Mouse (Mus musculus): ENCODE measurements around the gene Trmt11. TPM values are rescaled to one million over a fixed set of nuclear protein-coding genes. Genes with fewer than 3 reads are reported as not detected.

The Trmt11 gene
- polyA plus RNA-seq, 1 experiment: 8.7 TPM

DNA sequence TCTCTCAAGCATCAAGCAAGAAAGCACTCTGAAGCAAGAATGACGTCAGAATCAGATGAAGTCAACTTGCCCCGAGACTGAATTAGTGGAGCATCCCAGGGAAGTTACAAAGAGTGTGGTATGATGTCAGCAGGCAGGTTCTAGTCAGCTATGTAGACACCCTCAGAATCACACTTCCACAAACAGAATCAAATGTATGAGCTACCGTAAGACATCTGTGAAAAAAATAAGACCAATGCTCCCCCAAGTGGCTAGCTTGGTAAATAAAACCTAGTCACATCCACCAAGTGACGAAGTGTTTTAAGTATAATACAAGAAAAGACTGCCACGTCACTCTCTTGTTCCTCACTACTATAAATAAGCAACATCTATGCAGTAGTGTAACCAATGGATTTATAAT is 13.5 kb downstream of the Trmt11 start:
- WGBS: 62% methylated on average over 5 of the region's 5 CpGs
- Histone ChIP-seq H3K4me1 (ENCODE audit: control insufficient read depth, insufficient read depth, low read length) (no peaks in the 10 kb centered on the region), H3K27ac (ENCODE audit: control insufficient read depth, insufficient read depth, low read depth, low read length, poor library complexity) (no peak overlapping the region), H3K4me3 (replicated peaks; ENCODE audit: control insufficient read depth, low read depth, low read length) (no peak overlapping the region)
- TF ChIP-seq CTCF (IDR thresholded peaks at IDR 0.05; ENCODE audit: control insufficient read depth, insufficient read depth, low read length) (no peak), POLR2A (IDR thresholded peaks at IDR 0.05; ENCODE audit: borderline replicate concordance, control insufficient read depth, low read depth, low read length) (no peak)

GRCm38 (mm10) chr10:30585691-30586090 is 14.9 kb downstream of the Trmt11 start:
- TF ChIP-seq POLR2A (IDR thresholded peaks at IDR 0.05; ENCODE audit: borderline replicate concordance, control insufficient read depth, low read depth, low read length): no peak
- no peak for TF ChIP-seq CTCF (IDR thresholded peaks at IDR 0.05; ENCODE audit: control insufficient read depth, insufficient read depth, low read length)
- H3K4me1 ChIP-seq (ENCODE audit: control insufficient read depth, insufficient read depth, low read length): no peaks in the 10 kb centered on the region
- 80% methylated on average over 1 of the region's 1 CpGs for WGBS
- no peak overlapping the region for H3K4me3 ChIP-seq (replicated peaks; ENCODE audit: control insufficient read depth, low read depth, low read length)
- H3K27ac ChIP-seq (ENCODE audit: control insufficient read depth, insufficient read depth, low read depth, low read length, poor library complexity): no peak overlapping the region

GRCm38 (mm10) chr10:30577670-30578280 is 22.8 kb downstream of the Trmt11 start:
- Histone ChIP-seq H3K4me1 (ENCODE audit: control insufficient read depth, insufficient read depth, low read length) (no peaks in the 10 kb centered on the region), H3K4me3 (replicated peaks; ENCODE audit: control insufficient read depth, low read depth, low read length) (no peak overlapping the region), H3K27ac (ENCODE audit: control insufficient read depth, insufficient read depth, low read depth, low read length, poor library complexity) (no peak overlapping the region)
- WGBS: 77% methylated on average over 5 of the region's 5 CpGs
- TF ChIP-seq POLR2A (IDR thresholded peaks at IDR 0.05; ENCODE audit: borderline replicate concordance, control insufficient read depth, low read depth, low read length) (no peak), CTCF (IDR thresholded peaks at IDR 0.05; ENCODE audit: control insufficient read depth, insufficient read depth, low read length) (no peak)

- Histone ChIP-seq H3K27ac (ENCODE audit: control insufficient read depth, insufficient read depth, low read depth, low read length, poor library complexity) (no peak overlapping the region), H3K4me3 (replicated peaks; ENCODE audit: control insufficient read depth, low read depth, low read length) (no peak overlapping the region), H3K4me1 (ENCODE audit: control insufficient read depth, insufficient read depth, low read length) (no peaks in the 10 kb centered on the region)
- TF ChIP-seq POLR2A (IDR thresholded peaks at IDR 0.05; ENCODE audit: borderline replicate concordance, control insufficient read depth, low read depth, low read length) (no peak), CTCF (IDR thresholded peaks at IDR 0.05; ENCODE audit: control insufficient read depth, insufficient read depth, low read length) (no peak)
Observed at GRCm38 (mm10) chr10:30566364-30566763, 34.2 kb downstream of the Trmt11 start.

- TF ChIP-seq CTCF (IDR thresholded peaks at IDR 0.05; ENCODE audit: control insufficient read depth, insufficient read depth, low read length): no peak
- TF ChIP-seq POLR2A (IDR thresholded peaks at IDR 0.05; ENCODE audit: borderline replicate concordance, control insufficient read depth, low read depth, low read length): no peak
- 88% methylated on average over 3 of the region's 3 CpGs for WGBS
- no peaks in the 10 kb centered on the region for H3K4me1 ChIP-seq (ENCODE audit: control insufficient read depth, insufficient read depth, low read length)
- no peak overlapping the region for H3K27ac ChIP-seq (ENCODE audit: control insufficient read depth, insufficient read depth, low read depth, low read length, poor library complexity)
- no peak overlapping the region for H3K4me3 ChIP-seq (replicated peaks; ENCODE audit: control insufficient read depth, low read depth, low read length)
Observed at GRCm38 (mm10) chr10:30564651-30565050, 35.9 kb downstream of the Trmt11 start.

DNA sequence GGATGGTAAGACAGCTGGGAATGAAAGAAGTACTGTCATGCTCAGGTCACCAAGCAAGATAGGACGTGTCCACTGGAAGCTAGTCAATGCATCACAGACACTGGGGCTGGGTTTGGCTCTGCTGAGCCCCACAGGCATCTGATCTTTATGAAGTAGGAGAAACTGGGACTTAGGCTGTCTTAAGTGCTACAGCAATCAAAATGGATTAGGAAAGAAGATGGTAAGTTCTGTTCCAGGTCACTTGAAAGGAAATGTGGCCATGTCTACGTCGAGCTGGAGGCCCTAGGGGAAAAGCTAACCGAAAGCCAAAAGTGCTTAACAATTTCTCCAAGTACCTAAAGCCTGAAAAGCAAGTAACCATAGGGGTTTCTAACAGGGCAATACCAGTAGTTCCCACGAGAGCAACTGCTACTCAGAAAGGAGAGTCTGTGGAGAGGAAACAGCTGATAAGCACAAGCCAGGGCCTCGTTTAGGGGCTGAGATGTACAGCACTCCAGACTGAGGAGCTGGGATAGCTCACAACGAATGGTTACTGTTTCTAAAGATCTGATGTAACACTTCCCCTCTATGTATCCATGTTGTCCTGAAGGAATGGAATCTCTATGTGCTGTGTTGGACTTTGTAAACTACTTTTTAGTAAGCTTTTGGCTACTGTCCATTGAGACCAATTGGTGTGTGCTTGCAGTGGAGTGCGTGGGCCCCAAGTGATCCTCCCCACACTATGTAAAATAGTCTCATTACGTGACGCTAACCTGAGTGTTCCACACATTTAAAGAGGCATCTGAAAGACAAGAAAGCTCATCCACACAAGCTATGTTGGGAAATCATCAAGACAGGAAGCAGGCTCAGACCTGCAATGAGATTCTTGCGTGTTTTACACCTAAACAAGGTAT is 44.6 kb downstream of the Trmt11 start:
- Histone ChIP-seq H3K4me1 (ENCODE audit: control insufficient read depth, insufficient read depth, low read length) (no peaks in the 10 kb centered on the region), H3K4me3 (replicated peaks; ENCODE audit: control insufficient read depth, low read depth, low read length) (no peak overlapping the region), H3K27ac (ENCODE audit: control insufficient read depth, insufficient read depth, low read depth, low read length, poor library complexity) (no peak overlapping the region)
- WGBS: 79% methylated on average over 11 of the region's 11 CpGs
- no peak for TF ChIP-seq CTCF (IDR thresholded peaks at IDR 0.05; ENCODE audit: control insufficient read depth, insufficient read depth, low read length)
- TF ChIP-seq POLR2A (IDR thresholded peaks at IDR 0.05; ENCODE audit: borderline replicate concordance, control insufficient read depth, low read depth, low read length): no peak

GRCm38 (mm10) chr10:30552377-30552776 is 48.2 kb downstream of the Trmt11 start:
- WGBS: 74% methylated on average over 1 of the region's 1 CpGs
- no peak overlapping the region for H3K27ac ChIP-seq (ENCODE audit: control insufficient read depth, insufficient read depth, low read depth, low read length, poor library complexity)
- no peak overlapping the region for H3K4me3 ChIP-seq (replicated peaks; ENCODE audit: control insufficient read depth, low read depth, low read length)
- H3K4me1 ChIP-seq (ENCODE audit: control insufficient read depth, insufficient read depth, low read length): no peaks in the 10 kb centered on the region
- TF ChIP-seq CTCF (IDR thresholded peaks at IDR 0.05; ENCODE audit: control insufficient read depth, insufficient read depth, low read length) (no peak), POLR2A (IDR thresholded peaks at IDR 0.05; ENCODE audit: borderline replicate concordance, control insufficient read depth, low read depth, low read length) (no peak)

DNA sequence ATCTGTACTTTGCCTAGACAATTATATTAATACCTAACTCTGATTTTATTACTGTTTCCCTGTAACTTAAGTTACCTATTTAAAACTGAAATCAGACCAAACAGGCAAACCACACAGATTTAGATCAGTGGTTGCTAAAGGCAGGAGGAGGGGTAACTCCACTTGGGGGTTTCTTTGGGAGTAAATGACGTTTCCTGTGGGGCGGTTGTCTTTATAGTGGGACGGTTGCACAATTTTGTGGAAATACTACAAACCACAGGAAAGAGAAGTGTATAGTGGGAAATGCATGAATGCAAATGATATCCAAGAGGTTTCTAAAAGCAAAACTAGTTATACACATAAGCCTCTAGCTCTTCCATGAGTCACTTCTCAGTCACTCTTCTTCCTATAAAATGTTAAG is 50.6 kb downstream of the Trmt11 start:
- 11% methylated on average over 3 of the region's 3 CpGs for whole genome bisulfite sequencing

More for the DNA sequence above, 50.6 kb downstream of the Trmt11 start:
- no peaks in the 10 kb centered on the region for H3K4me1 ChIP-seq (ENCODE audit: control insufficient read depth, insufficient read depth, low read length)
- H3K4me3 ChIP-seq (replicated peaks; ENCODE audit: control insufficient read depth, low read depth, low read length): no peak overlapping the region
- H3K27ac ChIP-seq (ENCODE audit: control insufficient read depth, insufficient read depth, low read depth, low read length, poor library complexity): no peak overlapping the region
- no peak for TF ChIP-seq CTCF (IDR thresholded peaks at IDR 0.05; ENCODE audit: control insufficient read depth, insufficient read depth, low read length)
- no peak for TF ChIP-seq POLR2A (IDR thresholded peaks at IDR 0.05; ENCODE audit: borderline replicate concordance, control insufficient read depth, low read depth, low read length)

Measured in bone marrow, adult 2 months (tissue).